Mouse (Mus musculus) spleen, adult 2 months (tissue): ENCODE measurements around the gene Pacsin1.

ENCODE experiments used
- CTCF ChIP-seq: fragments of 200-500 bp; IDR thresholded peaks from 2 replicates; pipeline ENCODE4 v1.5.1; 2011; ENCODE audit warnings: mild to moderate bottlenecking, inconsistent platforms; ENCODE audit not compliant: insufficient read depth, insufficient read length, insufficient replicate concordance; ENCODE audit errors: extremely low read depth
- POLR2A ChIP-seq: fragments of 200-500 bp; IDR thresholded peaks from 2 replicates; pipeline ENCODE4 v1.6.1; 2011; ENCODE audit warnings: low read depth, low read length, inconsistent platforms

DNA sequence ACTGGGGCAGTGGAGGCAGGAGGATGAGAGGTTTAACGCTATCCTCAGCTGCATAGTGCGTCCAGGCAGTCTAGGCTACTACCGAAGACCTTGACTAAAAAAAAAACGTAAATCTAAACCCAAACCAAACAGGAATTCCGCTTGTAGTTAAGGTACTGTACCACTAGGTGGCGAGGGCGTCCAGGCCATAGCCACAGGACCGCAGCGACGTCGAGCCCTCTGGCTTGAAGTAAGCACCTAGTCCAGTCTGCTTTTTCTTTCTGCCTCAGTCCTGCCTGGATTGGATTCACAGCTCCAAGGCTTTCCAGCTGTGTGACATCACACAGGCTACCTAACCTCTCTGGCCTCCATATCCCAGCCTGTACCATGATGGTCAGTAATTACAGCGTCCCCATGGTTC is 5.1 kb upstream of the Pacsin1 start:
- peak; percentile 92 for TF ChIP-seq CTCF
- no peak for TF ChIP-seq POLR2A
